Mouse (Mus musculus): ENCODE results near the gene Tbc1d1. TPM values are rescaled to one million over a fixed set of nuclear protein-coding genes. Genes with fewer than 3 reads are reported as not detected.

Gene Tbc1d1
- polyA plus RNA-seq, 1 experiment, result 17.0 TPM

DNA sequence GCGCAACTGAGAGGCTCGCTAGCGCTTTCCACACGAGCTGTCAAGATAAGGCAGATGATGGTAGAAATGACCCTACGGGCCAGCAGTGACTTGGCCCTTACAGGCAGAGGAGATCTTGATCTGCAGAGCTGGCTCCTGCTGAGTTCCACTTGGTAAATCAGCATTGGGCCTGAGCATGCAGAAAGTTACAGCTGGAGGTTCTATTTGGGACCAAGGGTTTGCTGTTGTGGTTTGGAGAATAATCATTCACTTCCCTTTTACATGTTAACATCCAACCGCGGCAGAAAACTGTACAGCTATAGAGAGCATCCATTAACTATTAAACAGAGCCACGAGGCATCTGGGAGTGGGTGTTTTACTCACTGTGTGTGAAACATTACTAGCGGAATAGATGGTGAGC lies 111.2 kb downstream of the Tbc1d1 start:
- H3K27ac ChIP-seq (ENCODE audit: control insufficient read depth, insufficient read depth, low read length), result no peak overlapping the region
- no peak for DNase-seq
- TF ChIP-seq CTCF (IDR thresholded peaks at IDR 0.05; ENCODE audit: borderline replicate concordance, control insufficient read depth, extremely low read depth, insufficient read depth, low read length, poor library complexity), result no peak
- no peak for TF ChIP-seq POLR2A (IDR thresholded peaks at IDR 0.05; ENCODE audit: control insufficient read depth, extremely low read depth, insufficient read depth, low read length, poor library complexity)
- H3K4me3 ChIP-seq (ENCODE audit: control insufficient read depth, insufficient read depth, low read length), result no peak overlapping the region
- WGBS, result 72% methylated on average over 9 of the region's 9 CpGs
- H3K4me1 ChIP-seq (replicated peaks; ENCODE audit: control insufficient read depth, insufficient read depth, low read length), result no peaks in the 10 kb centered on the region
- H3K36me3 ChIP-seq (ENCODE audit: control insufficient read depth, insufficient read depth, low read length), result peaks cover 7% of the 10 kb centered on the region
- no peaks in the 10 kb centered on the region for H3K27me3 ChIP-seq (ENCODE audit: control insufficient read depth, insufficient read depth, low read length)

DNA sequence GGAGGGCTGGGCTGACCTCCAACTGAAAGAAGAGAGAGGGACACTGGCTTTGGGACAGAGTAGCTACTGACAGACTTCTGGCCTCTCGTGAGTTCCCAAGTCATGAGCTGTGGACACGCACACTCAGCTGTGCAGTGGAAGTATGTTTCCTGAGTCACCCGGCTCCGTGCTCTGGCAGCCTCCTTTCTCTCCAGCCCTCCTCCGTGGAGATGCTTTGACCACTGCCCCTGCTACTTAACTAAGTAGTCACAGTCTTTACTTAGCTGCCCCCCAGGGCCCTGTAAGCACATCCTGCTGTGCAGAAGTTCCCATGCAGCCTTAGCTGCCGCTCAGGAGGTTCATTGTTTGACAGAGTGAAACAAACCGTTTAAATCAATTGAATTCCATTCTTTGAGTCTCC lies 113.6 kb downstream of the Tbc1d1 start:
- DNase-seq, result no peak
- no peak for TF ChIP-seq POLR2A (IDR thresholded peaks at IDR 0.05; ENCODE audit: control insufficient read depth, extremely low read depth, insufficient read depth, low read length, poor library complexity)
- no peak for TF ChIP-seq CTCF (IDR thresholded peaks at IDR 0.05; ENCODE audit: borderline replicate concordance, control insufficient read depth, extremely low read depth, insufficient read depth, low read length, poor library complexity)
- Histone ChIP-seq H3K36me3 (ENCODE audit: control insufficient read depth, insufficient read depth, low read length) (peaks cover 7% of the 10 kb centered on the region), H3K4me1 (replicated peaks; ENCODE audit: control insufficient read depth, insufficient read depth, low read length) (no peaks in the 10 kb centered on the region), H3K27ac (ENCODE audit: control insufficient read depth, insufficient read depth, low read length) (no peak overlapping the region), H3K4me3 (ENCODE audit: control insufficient read depth, insufficient read depth, low read length) (no peak overlapping the region), H3K27me3 (ENCODE audit: control insufficient read depth, insufficient read depth, low read length) (no peaks in the 10 kb centered on the region)
- WGBS, result 88% methylated on average over 7 of the region's 7 CpGs

DNA sequence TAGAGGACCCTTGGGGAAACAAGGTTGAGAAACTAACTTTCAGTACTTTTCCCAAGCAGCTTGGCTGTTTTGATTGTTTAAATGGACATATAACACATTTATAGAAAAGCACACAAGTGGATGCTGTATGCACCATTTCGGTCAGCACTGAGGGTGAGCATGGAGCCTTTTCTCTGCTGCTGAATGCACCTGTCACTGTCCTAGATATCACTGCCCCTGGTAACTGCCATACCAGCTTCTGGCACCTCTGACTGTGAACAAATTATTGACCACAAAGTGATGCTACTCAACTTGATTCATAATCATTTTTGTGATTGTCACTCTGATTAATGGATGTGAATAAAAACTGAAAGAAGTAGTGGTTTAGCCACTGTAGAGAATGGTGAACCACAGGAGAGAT lies 117.4 kb downstream of the Tbc1d1 start:
- H3K4me1 ChIP-seq (replicated peaks; ENCODE audit: control insufficient read depth, insufficient read depth, low read length), result no peaks in the 10 kb centered on the region
- H3K4me3 ChIP-seq (ENCODE audit: control insufficient read depth, insufficient read depth, low read length), result no peak overlapping the region
- H3K36me3 ChIP-seq (ENCODE audit: control insufficient read depth, insufficient read depth, low read length), result peaks cover 18% of the 10 kb centered on the region
- no peak overlapping the region for H3K27ac ChIP-seq (ENCODE audit: control insufficient read depth, insufficient read depth, low read length)
- 98% methylated on average over 1 of the region's 1 CpGs for WGBS
- H3K27me3 ChIP-seq (ENCODE audit: control insufficient read depth, insufficient read depth, low read length), result no peaks in the 10 kb centered on the region
- DNase-seq, result no peak
- TF ChIP-seq POLR2A (IDR thresholded peaks at IDR 0.05; ENCODE audit: control insufficient read depth, extremely low read depth, insufficient read depth, low read length, poor library complexity) (no peak), CTCF (IDR thresholded peaks at IDR 0.05; ENCODE audit: borderline replicate concordance, control insufficient read depth, extremely low read depth, insufficient read depth, low read length, poor library complexity) (no peak)

DNA sequence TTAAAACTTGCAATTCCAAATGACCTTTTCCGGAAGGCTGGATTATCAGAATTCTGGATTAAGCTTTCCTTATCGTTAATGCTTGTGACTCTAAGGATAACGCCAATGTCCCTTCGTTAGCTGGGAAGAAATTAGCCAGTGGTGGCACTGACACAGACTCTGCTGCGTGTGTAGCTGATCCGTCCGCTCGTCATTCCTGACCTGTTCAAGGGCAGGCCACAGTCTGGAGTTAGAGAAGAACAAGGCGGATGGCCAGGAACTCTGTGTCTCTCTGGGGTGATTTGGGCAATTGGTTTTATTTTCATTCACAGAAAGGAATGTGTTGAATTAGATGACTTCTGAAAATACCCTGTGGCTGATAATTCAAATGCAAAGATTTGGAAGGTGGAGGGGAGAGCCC lies 118.2 kb downstream of the Tbc1d1 start:
- peaks cover 20% of the 10 kb centered on the region for H3K36me3 ChIP-seq (ENCODE audit: control insufficient read depth, insufficient read depth, low read length)
- H3K27ac ChIP-seq (ENCODE audit: control insufficient read depth, insufficient read depth, low read length), result no peak overlapping the region
- no peak for TF ChIP-seq CTCF (IDR thresholded peaks at IDR 0.05; ENCODE audit: borderline replicate concordance, control insufficient read depth, extremely low read depth, insufficient read depth, low read length, poor library complexity)
- no peak for TF ChIP-seq POLR2A (IDR thresholded peaks at IDR 0.05; ENCODE audit: control insufficient read depth, extremely low read depth, insufficient read depth, low read length, poor library complexity)
- H3K27me3 ChIP-seq (ENCODE audit: control insufficient read depth, insufficient read depth, low read length), result no peaks in the 10 kb centered on the region
- 97% methylated on average over 9 of the region's 9 CpGs for WGBS
- DNase-seq, result no peak
- H3K4me1 ChIP-seq (replicated peaks; ENCODE audit: control insufficient read depth, insufficient read depth, low read length), result no peaks in the 10 kb centered on the region
- H3K4me3 ChIP-seq (ENCODE audit: control insufficient read depth, insufficient read depth, low read length), result no peak overlapping the region

DNA sequence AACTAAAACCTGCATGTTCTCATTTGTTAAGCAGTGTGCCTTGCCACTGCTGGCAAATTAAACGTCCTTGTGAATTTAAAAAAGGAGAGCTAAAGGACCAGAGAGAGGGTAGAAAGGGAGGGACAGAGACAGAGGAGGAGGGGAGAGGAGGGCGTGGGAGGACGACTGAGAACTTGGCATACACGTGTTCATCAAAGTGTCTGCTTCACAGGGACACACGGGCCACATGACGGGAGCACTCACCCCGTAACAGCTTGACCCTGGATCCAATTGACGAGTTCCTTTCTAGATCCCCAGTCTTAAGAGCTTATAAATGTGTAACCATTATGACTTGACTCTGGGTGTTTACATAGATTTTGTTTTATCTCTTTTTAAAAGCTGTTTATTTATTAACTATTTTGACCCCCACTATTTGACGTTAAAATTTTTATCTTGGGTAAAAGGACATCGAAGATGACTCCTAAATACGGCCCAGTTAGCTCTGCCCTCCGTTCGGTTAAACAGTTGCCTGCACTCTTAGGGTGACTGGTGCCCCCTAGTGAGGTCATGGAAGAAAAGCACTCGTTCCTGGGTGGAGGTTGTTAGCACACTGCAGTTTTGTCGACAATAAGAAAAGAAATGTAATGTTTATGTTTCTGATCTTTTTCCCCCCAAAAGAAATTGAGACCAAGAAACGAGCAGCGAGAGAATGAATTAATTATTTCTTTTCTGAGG lies 118.8 kb downstream of the Tbc1d1 start:
- Histone ChIP-seq H3K4me3 (ENCODE audit: control insufficient read depth, insufficient read depth, low read length) (no peak overlapping the region), H3K27me3 (ENCODE audit: control insufficient read depth, insufficient read depth, low read length) (no peaks in the 10 kb centered on the region), H3K36me3 (ENCODE audit: control insufficient read depth, insufficient read depth, low read length) (peaks cover 26% of the 10 kb centered on the region), H3K4me1 (replicated peaks; ENCODE audit: control insufficient read depth, insufficient read depth, low read length) (no peaks in the 10 kb centered on the region), H3K27ac (ENCODE audit: control insufficient read depth, insufficient read depth, low read length) (no peak overlapping the region)
- TF ChIP-seq CTCF (IDR thresholded peaks at IDR 0.05; ENCODE audit: borderline replicate concordance, control insufficient read depth, extremely low read depth, insufficient read depth, low read length, poor library complexity) (no peak), POLR2A (IDR thresholded peaks at IDR 0.05; ENCODE audit: control insufficient read depth, extremely low read depth, insufficient read depth, low read length, poor library complexity) (no peak)
- peak; percentile 52 for DNase-seq
- WGBS, result 52% methylated on average over 17 of the region's 17 CpGs

DNA sequence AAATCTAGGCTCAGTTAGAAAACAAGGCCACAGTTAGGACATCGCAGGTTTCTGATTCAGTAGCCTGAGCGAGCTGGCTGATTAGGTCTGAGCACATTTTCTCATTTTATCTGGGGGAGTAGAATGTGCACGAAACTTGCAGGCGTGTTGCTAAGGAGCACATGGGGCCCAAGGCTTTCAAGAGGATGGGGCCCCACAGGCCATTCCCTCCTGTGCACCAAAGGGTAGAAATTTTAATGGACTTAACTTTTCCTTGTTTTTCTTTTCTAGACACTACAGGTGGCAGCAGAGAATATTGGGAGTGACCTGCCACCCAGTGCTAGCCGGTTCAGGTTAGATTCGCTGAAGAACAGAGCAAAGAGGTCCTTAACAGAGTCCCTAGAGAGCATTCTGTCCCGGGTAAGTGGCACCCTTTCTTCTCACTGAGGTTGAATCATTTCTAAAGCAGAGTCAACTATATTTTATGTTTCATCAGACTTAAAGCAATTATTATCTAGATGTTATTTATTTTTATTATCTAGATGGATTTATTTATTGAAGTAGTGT lies 121.6 kb downstream of the Tbc1d1 start:
- Histone ChIP-seq H3K36me3 (ENCODE audit: control insufficient read depth, insufficient read depth, low read length) (peaks cover 30% of the 10 kb centered on the region), H3K4me3 (ENCODE audit: control insufficient read depth, insufficient read depth, low read length) (no peak overlapping the region), H3K27ac (ENCODE audit: control insufficient read depth, insufficient read depth, low read length) (no peak overlapping the region), H3K27me3 (ENCODE audit: control insufficient read depth, insufficient read depth, low read length) (no peaks in the 10 kb centered on the region), H3K4me1 (replicated peaks; ENCODE audit: control insufficient read depth, insufficient read depth, low read length) (no peaks in the 10 kb centered on the region)
- 94% methylated on average over 7 of the region's 7 CpGs for WGBS
- no peak for TF ChIP-seq CTCF (IDR thresholded peaks at IDR 0.05; ENCODE audit: borderline replicate concordance, control insufficient read depth, extremely low read depth, insufficient read depth, low read length, poor library complexity)
- TF ChIP-seq POLR2A (IDR thresholded peaks at IDR 0.05; ENCODE audit: control insufficient read depth, extremely low read depth, insufficient read depth, low read length, poor library complexity), result no peak
- no peak for DNase-seq
